Mouse (Mus musculus) erythroblast, embryonic 14.5 days (primary cell): Measurements from ENCODE around the gene Zcchc24.

Experiments
- GATA1 ChIP-seq: IDR thresholded peaks from 2 replicates; pipeline ENCODE4 v1.6.1; 2012; ENCODE audit warnings: low read length, inconsistent platforms, mixed read lengths
- TAL1 ChIP-seq: IDR thresholded peaks from 3 replicates; pipeline ENCODE4 v1.6.1; 2012; ENCODE audit warnings: low read length, inconsistent platforms, mixed read lengths

DNA sequence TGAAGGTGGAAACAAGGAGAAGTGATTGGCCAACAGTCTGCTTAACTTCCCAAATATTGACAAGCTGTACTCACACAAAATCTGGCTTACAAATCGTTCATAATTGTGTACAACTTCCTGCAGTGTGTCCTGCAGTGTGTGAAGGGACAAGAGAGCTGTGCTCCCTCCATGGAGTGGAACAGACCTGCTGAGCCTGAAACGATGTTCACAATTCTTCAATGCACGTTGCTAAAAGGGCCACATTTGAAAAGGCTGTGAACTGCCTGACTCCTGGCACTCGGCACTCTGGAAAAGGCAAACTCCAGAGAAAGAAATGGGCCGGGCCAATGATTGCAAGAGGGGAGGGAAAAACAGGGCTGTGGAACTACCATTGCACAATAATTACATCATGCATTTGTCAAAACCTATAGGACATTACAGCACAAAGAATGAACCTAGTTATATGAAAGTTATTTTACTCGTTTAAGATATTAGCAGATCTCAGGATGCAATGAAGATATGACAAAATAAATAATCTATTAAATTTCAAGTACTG lies 22.0 kb upstream of the Zcchc24 start:
- TF ChIP-seq TAL1, result no peak
- TF ChIP-seq GATA1, result no peak
